Mouse (Mus musculus): Measurements from ENCODE around the gene Ptprn. TPM values are rescaled to one million over a fixed set of nuclear protein-coding genes. Genes with fewer than 3 reads are reported as not detected.

Gene Ptprn
- polyA plus RNA-seq, 1 experiment from 2014 or later: 0.74 TPM

DNA sequence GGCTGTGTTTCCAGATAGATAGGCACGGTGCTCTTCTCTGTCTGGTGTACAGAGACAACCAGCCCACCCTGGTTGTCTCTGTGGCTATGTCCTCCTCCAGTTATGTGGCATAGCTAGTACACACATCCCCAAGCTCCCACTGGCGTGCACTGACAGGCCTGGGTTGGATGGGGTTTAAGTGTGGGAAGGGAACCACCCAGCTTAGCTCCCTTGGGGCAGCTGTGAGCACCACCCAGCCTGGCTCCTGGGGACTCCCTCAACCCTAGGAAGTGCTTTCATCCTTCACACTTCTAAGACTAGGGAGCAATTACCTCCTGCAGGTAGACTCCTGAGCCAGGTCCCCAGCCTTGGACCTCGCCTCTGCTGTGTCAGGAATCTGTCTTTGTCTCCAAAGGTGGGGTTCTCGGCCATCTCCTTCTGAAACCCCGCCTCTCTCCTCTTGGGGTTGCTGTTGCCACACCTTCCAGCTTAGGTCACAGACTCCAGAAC lies 32.6 kb downstream of the Ptprn start, which contains the start of gene A630095N17Rik:
A630095N17Rik (minus strand) TSS at position 439 of the 489 bp plus-strand sequence.
- H3K27me3 ChIP-seq (ENCODE audit: control insufficient read depth, insufficient read depth, low read length): 0 out of 2 replicates have a peak, but pooled peaks cover 3% of the 10 kb centered on the region
- H3K27ac ChIP-seq (ENCODE audit: low read depth, low read length): no peak within 1 kb of the TSS
- no peaks in the 10 kb centered on the region for H3K9me3 ChIP-seq (replicated peaks; ENCODE audit: control insufficient read depth, low read length)
- no peak within 1 kb of the TSS for H3K4me3 ChIP-seq (ENCODE audit: low read depth, low read length)
- no peak within 1 kb of the TSS for H3K9ac ChIP-seq (ENCODE audit: low read depth, low read length)
- ATAC-seq (replicated peaks; ENCODE audit: insufficient number of reproducible peaks, low FRiP score, low TSS enrichment): no peak
- peaks cover 15% of the 10 kb centered on the region for H3K4me1 ChIP-seq (ENCODE audit: control insufficient read depth, insufficient read depth, low read length)
- 70% methylated on average over 5 of the region's 5 CpGs for WGBS (ENCODE audit: insufficient replicate concordance)
- H3K4me2 ChIP-seq: no peak within 1 kb of the TSS
- no peaks in the 10 kb centered on the region for H3K36me3 ChIP-seq (ENCODE audit: control insufficient read depth, insufficient read depth, low read length)

DNA sequence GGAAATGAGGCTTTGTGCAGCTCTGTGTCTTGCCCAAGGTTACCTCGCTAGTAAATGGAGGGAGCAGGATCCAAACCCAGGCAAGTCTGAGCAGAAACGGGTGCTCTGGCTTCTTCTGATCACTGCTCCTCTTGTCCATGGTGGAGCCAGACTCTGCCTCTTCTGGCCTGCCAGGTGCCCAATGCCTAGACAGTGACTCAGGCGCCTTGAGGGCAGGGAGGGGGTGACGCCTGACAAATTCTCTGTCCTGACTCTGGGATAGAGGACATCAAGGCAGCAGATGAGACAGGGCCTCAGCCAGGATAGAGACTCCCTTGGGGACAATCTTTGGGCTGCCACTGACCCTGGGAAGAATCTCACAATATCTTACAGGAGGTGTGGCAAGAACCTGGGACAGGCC lies 33.1 kb downstream of the Ptprn start:
- 66% methylated on average over 4 of the region's 4 CpGs for WGBS (ENCODE audit: insufficient replicate concordance)
- H3K4me3 ChIP-seq (ENCODE audit: low read depth, low read length): no peak overlapping the region
- H3K27ac ChIP-seq (ENCODE audit: low read depth, low read length): no peak overlapping the region
- H3K27me3 ChIP-seq (ENCODE audit: control insufficient read depth, insufficient read depth, low read length): 0 out of 2 replicates have a peak, but pooled peaks cover 3% of the 10 kb centered on the region
- no peak overlapping the region for H3K9ac ChIP-seq (ENCODE audit: low read depth, low read length)
- H3K4me2 ChIP-seq: no peak overlapping the region
- H3K36me3 ChIP-seq (ENCODE audit: control insufficient read depth, insufficient read depth, low read length): no peaks in the 10 kb centered on the region
- H3K4me1 ChIP-seq (ENCODE audit: control insufficient read depth, insufficient read depth, low read length): peaks cover 15% of the 10 kb centered on the region
- no peak for ATAC-seq (replicated peaks; ENCODE audit: insufficient number of reproducible peaks, low FRiP score, low TSS enrichment)
- no peaks in the 10 kb centered on the region for H3K9me3 ChIP-seq (replicated peaks; ENCODE audit: control insufficient read depth, low read length)

DNA sequence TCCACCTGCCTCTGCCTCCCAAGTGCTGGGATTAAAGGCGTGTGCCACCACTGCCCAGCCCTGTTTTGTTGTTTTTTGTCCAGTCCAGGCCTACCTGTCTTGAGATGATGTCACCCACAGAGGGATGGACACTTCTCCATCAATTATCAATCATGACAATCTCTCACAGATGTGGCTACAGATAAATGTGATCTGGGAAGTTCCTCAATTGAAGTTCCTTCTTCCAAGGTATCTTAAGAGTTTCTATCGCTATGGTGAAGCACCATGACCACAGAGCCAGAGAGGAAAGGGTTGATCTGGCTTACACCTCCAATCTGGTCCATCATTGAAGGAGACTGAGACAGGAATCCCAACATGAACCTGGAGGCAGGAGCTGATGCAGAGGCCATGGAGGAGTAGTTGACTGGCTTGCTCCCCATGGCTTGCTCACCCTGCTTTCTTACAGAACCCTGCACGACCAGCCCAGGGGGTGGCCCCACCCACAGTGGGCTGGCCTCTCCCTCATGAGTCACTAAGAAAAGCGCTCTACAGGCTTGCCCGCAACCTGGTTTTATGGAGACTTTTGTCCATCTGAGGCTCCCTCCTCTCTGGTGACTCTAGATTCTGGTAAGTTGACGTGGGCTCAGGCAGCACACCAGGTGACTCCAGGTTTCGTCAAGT lies 33.8 kb downstream of the Ptprn start:
- H3K27me3 ChIP-seq (ENCODE audit: control insufficient read depth, insufficient read depth, low read length): 0 out of 2 replicates have a peak, but pooled peaks cover 3% of the 10 kb centered on the region
- H3K27ac ChIP-seq (ENCODE audit: low read depth, low read length): no peak overlapping the region
- no peaks in the 10 kb centered on the region for H3K9me3 ChIP-seq (replicated peaks; ENCODE audit: control insufficient read depth, low read length)
- no peaks in the 10 kb centered on the region for H3K36me3 ChIP-seq (ENCODE audit: control insufficient read depth, insufficient read depth, low read length)
- no peak overlapping the region for H3K4me3 ChIP-seq (ENCODE audit: low read depth, low read length)
- peaks cover 11% of the 10 kb centered on the region for H3K4me1 ChIP-seq (ENCODE audit: control insufficient read depth, insufficient read depth, low read length)
- WGBS (ENCODE audit: insufficient replicate concordance): 67% methylated on average over 7 of the region's 7 CpGs
- no peak overlapping the region for H3K4me2 ChIP-seq
- no peak overlapping the region for H3K9ac ChIP-seq (ENCODE audit: low read depth, low read length)
- ATAC-seq (replicated peaks; ENCODE audit: insufficient number of reproducible peaks, low FRiP score, low TSS enrichment): no peak

DNA sequence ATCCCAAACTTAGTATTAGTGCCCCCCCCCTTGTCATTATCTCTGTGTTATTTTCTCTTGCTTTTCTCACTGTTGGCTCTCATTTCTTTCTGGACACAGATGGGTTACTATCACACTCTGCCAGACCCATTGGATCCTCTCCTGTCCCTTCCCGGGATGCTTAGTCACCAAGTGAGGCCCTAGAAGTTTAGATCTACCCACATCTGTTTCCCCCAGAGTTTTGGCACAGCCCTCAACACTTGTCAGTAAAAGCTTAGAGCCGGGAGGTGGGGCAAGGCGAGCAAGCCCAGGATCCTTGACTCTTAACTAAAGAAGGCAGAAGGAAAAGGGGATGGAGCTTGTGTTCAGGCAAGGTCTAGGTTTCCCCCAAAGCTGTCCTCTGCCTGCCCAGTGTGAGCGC lies 35.1 kb downstream of the Ptprn start:
- H3K9ac ChIP-seq (ENCODE audit: low read depth, low read length): no peak overlapping the region

DNA sequence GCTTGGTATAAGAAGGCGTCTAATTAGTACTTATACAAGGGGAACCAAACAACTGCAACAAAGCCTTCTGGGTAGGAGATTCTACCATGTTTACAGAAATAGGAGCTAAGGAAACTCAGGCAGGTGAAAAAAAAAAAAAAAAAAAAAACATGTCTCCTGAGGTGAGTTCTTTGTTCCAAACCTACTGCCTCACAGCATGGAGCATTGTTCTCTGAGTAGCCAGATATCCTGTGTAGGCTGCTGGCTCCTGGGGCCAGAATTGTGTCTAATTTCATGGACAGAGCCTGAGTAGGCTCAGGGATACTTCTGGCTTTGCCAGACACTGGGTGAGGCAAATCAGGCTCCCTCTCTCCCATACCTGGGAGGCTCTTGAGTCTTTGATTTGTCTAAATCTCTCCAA lies 36.6 kb downstream of the Ptprn start:
- no peak for ATAC-seq (replicated peaks; ENCODE audit: insufficient number of reproducible peaks, low FRiP score, low TSS enrichment)
- H3K27ac ChIP-seq (ENCODE audit: low read depth, low read length): peak overlapping the region; percentile 46; the same call in 1 of the 2 replicates
- H3K9me3 ChIP-seq (replicated peaks; ENCODE audit: control insufficient read depth, low read length): no peaks in the 10 kb centered on the region

More for the DNA sequence above, 35.1 kb downstream of the Ptprn start:
- Histone ChIP-seq H3K27me3 (ENCODE audit: control insufficient read depth, insufficient read depth, low read length) (0 out of 2 replicates have a peak, but pooled peaks cover 3% of the 10 kb centered on the region), H3K9me3 (replicated peaks; ENCODE audit: control insufficient read depth, low read length) (no peaks in the 10 kb centered on the region), H3K4me3 (ENCODE audit: low read depth, low read length) (no peak overlapping the region), H3K4me2 (no peak overlapping the region), H3K27ac (ENCODE audit: low read depth, low read length) (no peak overlapping the region), H3K4me1 (ENCODE audit: control insufficient read depth, insufficient read depth, low read length) (peaks cover 7% of the 10 kb centered on the region; the same call in 1 of the 2 replicates), H3K36me3 (ENCODE audit: control insufficient read depth, insufficient read depth, low read length) (no peaks in the 10 kb centered on the region)
- ATAC-seq (replicated peaks; ENCODE audit: insufficient number of reproducible peaks, low FRiP score, low TSS enrichment): no peak
- WGBS (ENCODE audit: insufficient replicate concordance): 55% methylated on average over 4 of the region's 4 CpGs

DNA sequence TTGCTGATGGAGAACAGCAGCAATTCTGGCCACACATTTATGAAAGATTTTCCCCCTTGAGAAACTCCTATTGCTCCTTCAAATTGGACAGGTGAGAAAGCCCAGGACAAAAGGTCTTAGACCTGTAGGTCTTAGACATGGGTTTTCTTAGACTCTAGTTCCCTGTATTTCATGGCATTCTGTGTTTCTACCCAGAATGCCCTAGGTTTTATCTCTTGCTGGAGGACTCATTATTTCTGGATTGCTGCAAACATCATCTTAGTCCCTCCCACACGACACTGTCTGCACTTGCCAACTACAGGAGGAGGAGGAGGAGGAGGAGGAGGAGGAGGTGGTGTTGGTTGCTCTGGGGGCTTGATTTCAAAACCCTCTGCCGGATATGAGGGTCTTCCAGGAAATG lies 38.2 kb downstream of the Ptprn start:
- no peak for ATAC-seq (replicated peaks; ENCODE audit: insufficient number of reproducible peaks, low FRiP score, low TSS enrichment)
- no peaks in the 10 kb centered on the region for H3K36me3 ChIP-seq (ENCODE audit: control insufficient read depth, insufficient read depth, low read length)
- H3K9me3 ChIP-seq (replicated peaks; ENCODE audit: control insufficient read depth, low read length): no peaks in the 10 kb centered on the region
- WGBS (ENCODE audit: insufficient replicate concordance): 44% methylated on average over 2 of the region's 2 CpGs
- H3K4me1 ChIP-seq (ENCODE audit: control insufficient read depth, insufficient read depth, low read length): peaks cover 7% of the 10 kb centered on the region; the same call in 1 of the 2 replicates
- no peak overlapping the region for H3K4me2 ChIP-seq
- no peak overlapping the region for H3K9ac ChIP-seq (ENCODE audit: low read depth, low read length)
- peaks cover 9% of the 10 kb centered on the region for H3K27me3 ChIP-seq (ENCODE audit: control insufficient read depth, insufficient read depth, low read length)
- no peak overlapping the region for H3K27ac ChIP-seq (ENCODE audit: low read depth, low read length)
- no peak overlapping the region for H3K4me3 ChIP-seq (ENCODE audit: low read depth, low read length)

More for the DNA sequence above, 36.6 kb downstream of the Ptprn start:
- peaks cover 7% of the 10 kb centered on the region; the same call in 1 of the 2 replicates for H3K4me1 ChIP-seq (ENCODE audit: control insufficient read depth, insufficient read depth, low read length)
- H3K4me3 ChIP-seq (ENCODE audit: low read depth, low read length): no peak overlapping the region
- H3K27me3 ChIP-seq (ENCODE audit: control insufficient read depth, insufficient read depth, low read length): 0 out of 2 replicates have a peak, but pooled peaks cover 2% of the 10 kb centered on the region
- no peaks in the 10 kb centered on the region for H3K36me3 ChIP-seq (ENCODE audit: control insufficient read depth, insufficient read depth, low read length)
- H3K9ac ChIP-seq (ENCODE audit: low read depth, low read length): no peak overlapping the region
- 78% methylated on average over 1 of the region's 1 CpGs for WGBS (ENCODE audit: insufficient replicate concordance)
- no peak overlapping the region for H3K4me2 ChIP-seq

DNA sequence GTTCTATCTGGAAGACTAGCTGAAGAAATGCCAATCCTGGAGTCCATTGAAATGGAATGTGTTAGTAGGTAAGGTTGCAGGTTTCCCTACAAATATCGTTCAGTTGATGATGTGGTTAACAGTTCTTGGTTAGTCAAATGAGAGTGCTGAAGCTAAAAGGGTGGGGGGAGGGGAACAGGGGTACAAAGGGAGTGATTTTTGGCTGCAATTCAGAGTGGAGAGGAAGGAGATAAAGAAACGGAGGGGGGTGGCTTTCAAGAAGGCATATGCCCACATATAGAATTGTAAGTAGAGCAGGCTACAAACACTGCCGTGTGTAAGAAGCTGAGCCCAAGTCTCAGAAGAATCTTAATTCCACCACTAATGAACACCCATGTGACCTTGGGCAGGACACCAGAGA lies 38.8 kb downstream of the Ptprn start:
- Histone ChIP-seq H3K9ac (ENCODE audit: low read depth, low read length) (no peak overlapping the region), H3K36me3 (ENCODE audit: control insufficient read depth, insufficient read depth, low read length) (no peaks in the 10 kb centered on the region), H3K4me3 (ENCODE audit: low read depth, low read length) (no peak overlapping the region), H3K27ac (ENCODE audit: low read depth, low read length) (no peak overlapping the region), H3K27me3 (ENCODE audit: control insufficient read depth, insufficient read depth, low read length) (peaks cover 15% of the 10 kb centered on the region), H3K4me1 (ENCODE audit: control insufficient read depth, insufficient read depth, low read length) (peaks cover 7% of the 10 kb centered on the region; the same call in 1 of the 2 replicates), H3K9me3 (replicated peaks; ENCODE audit: control insufficient read depth, low read length) (no peaks in the 10 kb centered on the region), H3K4me2 (no peak overlapping the region)
- no peak for ATAC-seq (replicated peaks; ENCODE audit: insufficient number of reproducible peaks, low FRiP score, low TSS enrichment)
- 44% methylated on average over 3 of the region's 3 CpGs for WGBS (ENCODE audit: insufficient replicate concordance)

DNA sequence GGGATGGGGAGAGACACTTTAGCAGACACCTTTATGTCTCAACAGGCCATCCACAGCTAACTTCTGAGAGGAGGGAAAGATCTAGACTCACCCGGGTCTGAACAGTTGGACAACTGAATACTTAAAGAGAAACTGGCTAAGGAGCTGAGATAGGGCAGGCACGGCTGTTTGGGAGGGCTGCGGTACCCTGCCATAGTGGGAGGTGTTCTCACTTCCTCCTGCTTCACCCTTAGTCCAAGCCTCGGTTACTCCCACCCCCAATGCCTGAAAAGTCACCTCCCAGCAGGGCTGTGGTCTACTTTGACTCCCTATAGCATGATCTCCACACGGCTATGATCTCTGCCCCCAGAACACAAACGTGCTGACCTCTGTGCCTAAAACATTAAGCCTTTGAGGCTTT lies 40.8 kb downstream of the Ptprn start:
- H3K27me3 ChIP-seq (ENCODE audit: control insufficient read depth, insufficient read depth, low read length): peaks cover 30% of the 10 kb centered on the region
- no peak overlapping the region for H3K9ac ChIP-seq (ENCODE audit: low read depth, low read length)
- no peak overlapping the region for H3K27ac ChIP-seq (ENCODE audit: low read depth, low read length)
- no peak overlapping the region for H3K4me3 ChIP-seq (ENCODE audit: low read depth, low read length)
- H3K4me2 ChIP-seq: no peak overlapping the region
- WGBS (ENCODE audit: insufficient replicate concordance): 50% methylated on average over 6 of the region's 6 CpGs
- H3K9me3 ChIP-seq (replicated peaks; ENCODE audit: control insufficient read depth, low read length): no peaks in the 10 kb centered on the region
- H3K36me3 ChIP-seq (ENCODE audit: control insufficient read depth, insufficient read depth, low read length): no peaks in the 10 kb centered on the region
- H3K4me1 ChIP-seq (ENCODE audit: control insufficient read depth, insufficient read depth, low read length): peaks cover 13% of the 10 kb centered on the region
- no peak for ATAC-seq (replicated peaks; ENCODE audit: insufficient number of reproducible peaks, low FRiP score, low TSS enrichment)

DNA sequence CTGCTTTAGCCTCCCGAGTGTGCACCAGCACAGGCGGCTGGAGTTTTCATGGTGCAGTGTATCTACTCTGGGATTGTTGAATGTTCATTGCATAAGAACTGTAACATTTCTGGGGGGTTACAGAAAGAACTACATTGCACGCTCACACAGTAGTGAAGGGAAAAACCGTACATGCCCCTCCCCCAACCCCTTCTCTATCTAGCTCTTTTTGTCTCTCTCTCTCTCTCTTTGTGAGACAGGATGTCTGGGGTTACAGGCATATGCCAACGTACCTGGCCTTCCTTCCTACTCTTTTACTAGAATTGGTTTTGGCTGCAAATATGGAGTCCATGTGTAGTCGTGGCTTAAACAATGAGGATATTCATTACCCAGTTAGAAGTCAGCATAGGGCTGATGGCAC lies 41.4 kb downstream of the Ptprn start:
- WGBS (ENCODE audit: insufficient replicate concordance): 69% methylated on average over 6 of the region's 6 CpGs
- no peak overlapping the region for H3K27ac ChIP-seq (ENCODE audit: low read depth, low read length)
- no peak for ATAC-seq (replicated peaks; ENCODE audit: insufficient number of reproducible peaks, low FRiP score, low TSS enrichment)
- peaks cover 13% of the 10 kb centered on the region for H3K4me1 ChIP-seq (ENCODE audit: control insufficient read depth, insufficient read depth, low read length)
- H3K9ac ChIP-seq (ENCODE audit: low read depth, low read length): no peak overlapping the region
- H3K4me2 ChIP-seq: no peak overlapping the region
- H3K4me3 ChIP-seq (ENCODE audit: low read depth, low read length): no peak overlapping the region
- H3K27me3 ChIP-seq (ENCODE audit: control insufficient read depth, insufficient read depth, low read length): peaks cover 36% of the 10 kb centered on the region
- no peaks in the 10 kb centered on the region for H3K9me3 ChIP-seq (replicated peaks; ENCODE audit: control insufficient read depth, low read length)
- no peaks in the 10 kb centered on the region for H3K36me3 ChIP-seq (ENCODE audit: control insufficient read depth, insufficient read depth, low read length)

Data from heart, embryonic 11.5 days (tissue).